Mouse (Mus musculus): Measurements from ENCODE around the gene 1700113H08Rik. TPM values are rescaled to one million over a fixed set of nuclear protein-coding genes. Genes with fewer than 3 reads are reported as not detected.

The 1700113H08Rik gene
- polyA plus RNA-seq, 1 experiment = 0.09 TPM

- Histone ChIP-seq H3K4me3 (ENCODE audit: extremely low read depth, insufficient read depth, insufficient read length) (no peak overlapping the region), H3K27me3 (ENCODE audit: control insufficient read depth, insufficient read depth, low read length) (no peaks in the 10 kb centered on the region; the same call in 1 of the 2 replicates), H3K36me3 (ENCODE audit: control insufficient read depth, insufficient read depth, low read length) (no peaks in the 10 kb centered on the region), H3K27ac (ENCODE audit: insufficient read depth, low read length) (no peak overlapping the region), H3K4me1 (ENCODE audit: control insufficient read depth, insufficient read depth, insufficient read length) (peaks cover 3% of the 10 kb centered on the region; the same call in 1 of the 2 replicates)
- no peak for DNase-seq (ENCODE audit: low read depth in 1 of 2, low spot score in 2 of 2)
- WGBS = 3% methylated on average over 31 of the region's 34 CpGs
- TF ChIP-seq CTCF (IDR thresholded peaks at IDR 0.05; ENCODE audit: extremely low read depth, insufficient read depth, insufficient read length, insufficient replicate concordance) (no peak), POLR2A (IDR thresholded peaks at IDR 0.05; ENCODE audit: low read depth, low read length) (no peak)
Observed at GRCm38 (mm10) chr10:87058251-87058925, 543 bp downstream of the 1700113H08Rik start.

DNA sequence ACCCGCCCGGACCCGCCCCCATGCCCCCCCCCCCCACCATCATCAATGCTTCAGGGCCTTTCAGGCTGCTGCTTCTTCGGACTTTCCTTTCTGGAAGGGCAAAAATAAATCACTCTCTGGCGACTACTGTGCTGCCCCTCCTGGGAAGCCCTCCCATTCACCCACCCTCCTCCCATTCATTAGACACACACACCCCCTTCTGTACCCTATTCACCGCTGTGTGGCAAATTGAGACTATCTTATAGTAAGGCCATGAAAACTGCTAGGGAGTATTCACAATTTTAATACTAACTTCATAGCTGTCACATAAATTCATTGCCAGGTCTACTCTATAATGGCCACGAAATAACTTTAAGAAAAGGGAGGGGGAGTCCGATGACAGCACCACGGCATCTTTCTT, 1.1 kb downstream of the 1700113H08Rik start:
- H3K27ac ChIP-seq (ENCODE audit: insufficient read depth, low read length) = no peak overlapping the region
- 24% methylated on average over 9 of the region's 9 CpGs for WGBS
- H3K4me1 ChIP-seq (ENCODE audit: control insufficient read depth, insufficient read depth, insufficient read length) = peaks cover 3% of the 10 kb centered on the region; the same call in 1 of the 2 replicates
- TF ChIP-seq POLR2A (IDR thresholded peaks at IDR 0.05; ENCODE audit: low read depth, low read length) = no peak
- TF ChIP-seq CTCF (IDR thresholded peaks at IDR 0.05; ENCODE audit: extremely low read depth, insufficient read depth, insufficient read length, insufficient replicate concordance) = no peak
- DNase-seq (ENCODE audit: low read depth in 1 of 2, low spot score in 2 of 2) = no peak
- no peaks in the 10 kb centered on the region for H3K36me3 ChIP-seq (ENCODE audit: control insufficient read depth, insufficient read depth, low read length)
- H3K4me3 ChIP-seq (ENCODE audit: extremely low read depth, insufficient read depth, insufficient read length) = no peak overlapping the region
- H3K27me3 ChIP-seq (ENCODE audit: control insufficient read depth, insufficient read depth, low read length) = no peaks in the 10 kb centered on the region; the same call in 1 of the 2 replicates

DNA sequence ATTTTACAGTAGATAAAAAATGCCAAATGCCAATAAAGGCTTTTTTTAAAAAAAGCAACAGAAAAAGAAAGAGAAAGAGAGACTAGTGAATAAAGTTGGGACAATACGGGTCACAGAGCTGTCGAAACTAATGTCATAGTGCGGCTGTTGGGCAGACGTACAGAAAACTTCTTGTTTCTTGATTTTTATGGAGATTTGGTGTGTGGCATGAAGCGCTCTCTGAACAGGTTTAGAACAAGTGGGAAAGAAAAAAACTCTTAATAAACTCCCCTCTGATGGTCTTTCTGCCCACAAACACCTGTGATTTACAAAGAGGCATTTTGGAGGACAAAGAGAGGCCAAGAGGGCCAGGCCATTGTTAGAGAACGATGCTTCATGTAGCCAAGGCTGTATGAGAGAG, 1.6 kb downstream of the 1700113H08Rik start:
- WGBS = 75% methylated on average over 6 of the region's 6 CpGs
- Histone ChIP-seq H3K27ac (ENCODE audit: insufficient read depth, low read length) (no peak overlapping the region), H3K4me3 (ENCODE audit: extremely low read depth, insufficient read depth, insufficient read length) (no peak overlapping the region), H3K27me3 (ENCODE audit: control insufficient read depth, insufficient read depth, low read length) (no peaks in the 10 kb centered on the region; the same call in 1 of the 2 replicates), H3K4me1 (ENCODE audit: control insufficient read depth, insufficient read depth, insufficient read length) (peaks cover 3% of the 10 kb centered on the region; the same call in 1 of the 2 replicates), H3K36me3 (ENCODE audit: control insufficient read depth, insufficient read depth, low read length) (no peaks in the 10 kb centered on the region)
- DNase-seq (ENCODE audit: low read depth in 1 of 2, low spot score in 2 of 2) = no peak
- TF ChIP-seq POLR2A (IDR thresholded peaks at IDR 0.05; ENCODE audit: low read depth, low read length) (no peak), CTCF (IDR thresholded peaks at IDR 0.05; ENCODE audit: extremely low read depth, insufficient read depth, insufficient read length, insufficient replicate concordance) (no peak)

DNA sequence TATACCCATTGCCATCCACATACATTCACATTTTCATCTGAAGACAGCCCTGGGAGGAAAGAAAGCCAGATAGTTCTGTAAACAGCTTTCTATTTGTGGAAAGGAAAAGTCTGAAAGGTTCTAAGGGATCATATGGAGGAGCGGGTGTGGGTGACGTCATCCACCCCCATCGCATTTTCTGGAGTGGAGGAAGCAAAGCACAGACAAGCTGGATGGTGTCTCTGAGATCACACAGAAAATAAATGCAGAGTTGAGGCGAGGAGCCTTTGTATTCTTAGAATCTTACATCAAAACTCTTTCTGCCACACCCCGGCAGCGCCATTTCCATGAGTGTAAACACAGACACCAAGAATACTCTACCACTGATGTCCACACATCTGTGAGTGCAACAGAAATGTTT, 26.4 kb downstream of the 1700113H08Rik start:
- Histone ChIP-seq H3K27ac (ENCODE audit: insufficient read depth, low read length) (no peak overlapping the region), H3K27me3 (ENCODE audit: control insufficient read depth, insufficient read depth, low read length) (no peaks in the 10 kb centered on the region), H3K4me3 (ENCODE audit: extremely low read depth, insufficient read depth, insufficient read length) (no peak overlapping the region), H3K4me1 (ENCODE audit: control insufficient read depth, insufficient read depth, insufficient read length) (no peaks in the 10 kb centered on the region), H3K36me3 (ENCODE audit: control insufficient read depth, insufficient read depth, low read length) (no peaks in the 10 kb centered on the region)
- TF ChIP-seq CTCF (IDR thresholded peaks at IDR 0.05; ENCODE audit: extremely low read depth, insufficient read depth, insufficient read length, insufficient replicate concordance) (no peak), POLR2A (IDR thresholded peaks at IDR 0.05; ENCODE audit: low read depth, low read length) (no peak)
- no peak for DNase-seq (ENCODE audit: low read depth in 1 of 2, low spot score in 2 of 2)
- WGBS = 86% methylated on average over 6 of the region's 6 CpGs

DNA sequence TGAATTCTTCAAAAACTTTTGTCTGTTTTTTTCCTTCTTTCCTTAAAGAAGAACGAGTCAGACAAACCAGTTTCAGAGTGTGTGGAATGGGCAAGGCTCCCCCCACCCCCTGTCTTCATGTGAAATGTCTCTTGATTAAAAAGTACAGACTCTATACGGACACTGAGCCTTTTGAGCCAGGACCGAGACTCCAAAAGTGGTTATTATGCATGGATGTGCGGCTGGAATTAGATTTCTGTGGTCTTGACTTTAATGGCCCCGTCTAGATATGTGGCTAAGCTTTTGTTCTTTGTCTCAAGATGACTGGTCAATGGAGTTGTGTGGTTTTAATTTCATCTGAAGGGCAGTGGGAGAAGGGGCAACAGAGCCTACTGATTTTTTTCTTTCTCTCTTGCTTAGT, 29.8 kb downstream of the 1700113H08Rik start:
- WGBS = 78% methylated on average over 5 of the region's 5 CpGs
- Histone ChIP-seq H3K36me3 (ENCODE audit: control insufficient read depth, insufficient read depth, low read length) (no peaks in the 10 kb centered on the region), H3K27ac (ENCODE audit: insufficient read depth, low read length) (no peak overlapping the region), H3K27me3 (ENCODE audit: control insufficient read depth, insufficient read depth, low read length) (no peaks in the 10 kb centered on the region), H3K4me1 (ENCODE audit: control insufficient read depth, insufficient read depth, insufficient read length) (no peaks in the 10 kb centered on the region), H3K4me3 (ENCODE audit: extremely low read depth, insufficient read depth, insufficient read length) (no peak overlapping the region)
- no peak for TF ChIP-seq POLR2A (IDR thresholded peaks at IDR 0.05; ENCODE audit: low read depth, low read length)
- TF ChIP-seq CTCF (IDR thresholded peaks at IDR 0.05; ENCODE audit: extremely low read depth, insufficient read depth, insufficient read length, insufficient replicate concordance) = no peak
- DNase-seq (ENCODE audit: low read depth in 1 of 2, low spot score in 2 of 2) = no peak

DNA sequence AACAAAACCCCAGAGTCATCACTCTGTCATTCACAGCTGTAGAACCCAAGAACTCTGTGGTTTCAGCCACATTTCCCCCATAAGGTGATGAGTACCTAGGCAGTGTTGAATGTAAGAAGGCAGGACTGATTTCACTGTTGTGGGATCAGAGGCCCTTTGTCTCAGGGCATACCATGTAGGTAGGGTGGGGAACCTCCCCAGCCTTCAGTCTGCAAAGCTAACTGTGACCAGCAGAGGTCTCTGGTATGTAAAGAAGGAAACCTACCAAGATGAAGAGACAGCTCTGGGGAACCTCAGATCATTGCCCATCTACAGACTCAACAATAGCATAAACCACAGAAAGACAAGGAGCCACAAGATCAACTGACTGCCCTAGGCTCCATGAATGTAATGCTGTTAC, 36.4 kb downstream of the 1700113H08Rik start:
- H3K27me3 ChIP-seq (ENCODE audit: control insufficient read depth, insufficient read depth, low read length) = no peaks in the 10 kb centered on the region
- peak; percentile 51 to 65 for DNase-seq (ENCODE audit: low read depth in 1 of 2, low spot score in 2 of 2)

DNA sequence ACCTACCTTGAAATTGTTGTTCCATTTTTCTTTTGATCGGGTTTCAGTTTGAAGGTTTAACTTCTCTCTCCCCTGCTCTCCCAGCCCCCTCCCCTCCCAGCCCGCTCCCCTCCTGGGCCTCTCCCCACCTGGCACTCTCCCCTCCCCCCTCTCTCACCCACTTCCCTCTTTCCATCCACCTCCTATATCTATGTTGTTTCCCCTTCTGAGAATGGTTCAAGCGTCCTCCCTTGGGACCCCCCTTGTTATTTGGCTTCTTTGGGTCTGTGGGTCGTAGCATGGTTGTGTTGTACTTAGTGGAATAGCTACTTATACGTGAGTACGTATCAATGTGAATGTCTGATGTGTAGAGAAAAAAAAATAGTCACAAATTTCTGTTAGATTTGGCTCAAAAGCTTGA, 40.9 kb downstream of the 1700113H08Rik start:
- Histone ChIP-seq H3K4me3 (ENCODE audit: extremely low read depth, insufficient read depth, insufficient read length) (no peak overlapping the region), H3K27me3 (ENCODE audit: control insufficient read depth, insufficient read depth, low read length) (no peaks in the 10 kb centered on the region), H3K27ac (ENCODE audit: insufficient read depth, low read length) (peak overlapping the region; percentile 64), H3K4me1 (ENCODE audit: control insufficient read depth, insufficient read depth, insufficient read length) (peaks cover 10% of the 10 kb centered on the region; the same call in 1 of the 2 replicates), H3K36me3 (ENCODE audit: control insufficient read depth, insufficient read depth, low read length) (no peaks in the 10 kb centered on the region)
- DNase-seq (ENCODE audit: low read depth in 1 of 2, low spot score in 2 of 2) = peak in 1 of 2 experiments; percentile 21
- no peak for TF ChIP-seq CTCF (IDR thresholded peaks at IDR 0.05; ENCODE audit: extremely low read depth, insufficient read depth, insufficient read length, insufficient replicate concordance)
- TF ChIP-seq POLR2A (IDR thresholded peaks at IDR 0.05; ENCODE audit: low read depth, low read length) = no peak
- 14% methylated on average over 6 of the region's 6 CpGs for WGBS

More for the DNA sequence above, 36.4 kb downstream of the 1700113H08Rik start:
- no peak overlapping the region for H3K27ac ChIP-seq (ENCODE audit: insufficient read depth, low read length)
- H3K4me1 ChIP-seq (ENCODE audit: control insufficient read depth, insufficient read depth, insufficient read length) = peaks cover 7% of the 10 kb centered on the region; the same call in 1 of the 2 replicates
- TF ChIP-seq CTCF (IDR thresholded peaks at IDR 0.05; ENCODE audit: extremely low read depth, insufficient read depth, insufficient read length, insufficient replicate concordance) (no peak; the same call in 1 of the 2 replicates), POLR2A (IDR thresholded peaks at IDR 0.05; ENCODE audit: low read depth, low read length) (no peak)
- no peaks in the 10 kb centered on the region for H3K36me3 ChIP-seq (ENCODE audit: control insufficient read depth, insufficient read depth, low read length)
- H3K4me3 ChIP-seq (ENCODE audit: extremely low read depth, insufficient read depth, insufficient read length) = no peak overlapping the region

Data from spleen, adult 2 months (tissue).